16 mouse cellular contexts compared by ENCODE assay signal in genomic region chrX:162555729-162556458, GRCm38 (mm10).
A peak's percentile ranks its signal among the peaks of the same experiment; 100 is the strongest.
DNase-seq lines count a peak whose midpoint lies in the region; ATAC-seq lines count a peak whose summit lies in the region.
"Had no signal": no experiment of that assay in that cellular context is flagged by ENCODE, and none has a peak within 500 bp of the region (broad histone marks: within the 10 kb centered on the region; RNA-seq: fewer than 3 reads in every experiment).

No protein-coding gene starts in this region.

- H3K27me3 ChIP-seq in embryonic facial prominence, embryonic 14.5 days (replicated peaks; ENCODE audit: control insufficient read depth, insufficient read depth, low read length) = peaks cover 11% of the 10 kb centered on the region
- H3K27me3 ChIP-seq in embryonic facial prominence, embryonic 10.5 days (replicated peaks; ENCODE audit: low read depth, poor library complexity, severe bottlenecking) = peaks cover 82% of the 10 kb centered on the region
- H3K27me3 ChIP-seq in hindbrain, embryonic 13.5 days = peaks cover 31% of the 10 kb centered on the region; the same call in 1 of the 2 replicates
- peaks cover 74% of the 10 kb centered on the region for H3K27me3 ChIP-seq in hindbrain, embryonic 10.5 days (ENCODE audit: insufficient read depth, poor library complexity, severe bottlenecking)

- no peaks in the 10 kb centered on the region for H3K9me3 ChIP-seq in embryonic facial prominence, embryonic 14.5 days (ENCODE audit: control insufficient read depth, low read length)
- H3K9me3 ChIP-seq in embryonic facial prominence, embryonic 10.5 days = no peaks in the 10 kb centered on the region
- no peaks in the 10 kb centered on the region for H3K9me3 ChIP-seq in hindbrain, embryonic 13.5 days
- no peaks in the 10 kb centered on the region for H3K9me3 ChIP-seq in hindbrain, embryonic 10.5 days
- H3K9me3 ChIP-seq: embryonic facial prominence, embryonic 13.5 days; hindbrain, embryonic 15.5 days; liver, embryonic 15.5 days; midbrain, embryonic 13.5 days had no signal

- no peak overlapping the region for H3K4me2 ChIP-seq in embryonic facial prominence, embryonic 14.5 days (ENCODE audit: low read depth, low read length)
- H3K4me2 ChIP-seq in hindbrain, embryonic 13.5 days = no peak overlapping the region
- H3K4me2 ChIP-seq: embryonic facial prominence, embryonic 13.5 days; hindbrain, embryonic 15.5 days; liver, embryonic 15.5 days; midbrain, embryonic 13.5 days had no signal

- no peak overlapping the region for H3K9ac ChIP-seq in embryonic facial prominence, embryonic 14.5 days (ENCODE audit: low read depth, low read length)
- H3K9ac ChIP-seq in hindbrain, embryonic 13.5 days = no peak overlapping the region
- H3K9ac ChIP-seq: embryonic facial prominence, embryonic 13.5 days; hindbrain, embryonic 15.5 days; liver, embryonic 15.5 days; midbrain, embryonic 13.5 days had no signal

- ATAC-seq in embryonic facial prominence, embryonic 14.5 days (ENCODE audit: low read depth) = peak; percentile 41; the same call in 1 of the 2 replicates
- ATAC-seq in hindbrain, embryonic 13.5 days (ENCODE audit: low FRiP score) = no peak
- no peak for ATAC-seq in megakaryocyte, adult 5-6 weeks (ENCODE audit: poor library complexity, severe bottlenecking)
- ATAC-seq: midbrain, embryonic 13.5 days had no signal

- H3K36me3 ChIP-seq in embryonic facial prominence, embryonic 14.5 days (ENCODE audit: control insufficient read depth, insufficient read depth, low read length) = no peaks in the 10 kb centered on the region
- H3K36me3 ChIP-seq in embryonic facial prominence, embryonic 10.5 days (replicated peaks) = no peaks in the 10 kb centered on the region
- H3K36me3 ChIP-seq in hindbrain, embryonic 13.5 days = no peaks in the 10 kb centered on the region
- H3K36me3 ChIP-seq in hindbrain, embryonic 10.5 days = no peaks in the 10 kb centered on the region
- H3K36me3 ChIP-seq: embryonic facial prominence, embryonic 13.5 days; hindbrain, embryonic 15.5 days; liver, embryonic 15.5 days; midbrain, embryonic 13.5 days had no signal

- no peak overlapping the region for H3K4me3 ChIP-seq in embryonic facial prominence, embryonic 14.5 days (ENCODE audit: low read depth, low read length)
- H3K4me3 ChIP-seq in embryonic facial prominence, embryonic 10.5 days = no peak overlapping the region
- no peak overlapping the region for H3K4me3 ChIP-seq in hindbrain, embryonic 13.5 days
- H3K4me3 ChIP-seq in hindbrain, embryonic 10.5 days = no peak overlapping the region
- H3K4me3 ChIP-seq: embryonic facial prominence, embryonic 13.5 days; gastrocnemius, adult 2 months; hindbrain, embryonic 15.5 days; liver, embryonic 15.5 days; midbrain, embryonic 13.5 days had no signal

- H3K4me1 ChIP-seq in embryonic facial prominence, embryonic 14.5 days (ENCODE audit: control insufficient read depth, insufficient read depth, low read length) = peaks cover 3% of the 10 kb centered on the region; the same call in 1 of the 2 replicates
- no peaks in the 10 kb centered on the region for H3K4me1 ChIP-seq in embryonic facial prominence, embryonic 10.5 days
- peaks cover 7% of the 10 kb centered on the region for H3K4me1 ChIP-seq in hindbrain, embryonic 13.5 days (replicated peaks)
- H3K4me1 ChIP-seq in hindbrain, embryonic 10.5 days (replicated peaks) = no peaks in the 10 kb centered on the region
- H3K4me1 ChIP-seq: hindbrain, embryonic 15.5 days; liver, embryonic 15.5 days had no signal

- peak; percentile 58 for DNase-seq in embryonic facial prominence, embryonic 14.5 days (ENCODE audit: low spot score)
- DNase-seq in embryonic facial prominence, embryonic 10.5 days (ENCODE audit: low spot score) = no peak
- DNase-seq in hindbrain, embryonic 10.5 days (ENCODE audit: low spot score) = no peak
- DNase-seq in Muller cell, postnatal 12 days (ENCODE audit: inconsistent ontology term) = peak; percentile 47
- peak; percentile 40 for DNase-seq in fibroblast of lung, adult 2 months (ENCODE audit: low read depth)
- no peak for DNase-seq in cerebellum, adult 9-11 months
- DNase-seq: cerebellum, postnatal 14 days; gastrocnemius, adult 2 months; kidney, adult 8-10 months; thymus, adult 2 months had no signal

- H3K27ac ChIP-seq in embryonic facial prominence, embryonic 14.5 days (replicated peaks; ENCODE audit: low read depth, low read length) = no peak overlapping the region
- H3K27ac ChIP-seq in embryonic facial prominence, embryonic 10.5 days (replicated peaks) = no peak overlapping the region
- peak overlapping the region; percentile 23; the same call in 1 of the 2 replicates for H3K27ac ChIP-seq in hindbrain, embryonic 13.5 days
- H3K27ac ChIP-seq in hindbrain, embryonic 10.5 days = no peak overlapping the region
- H3K27ac ChIP-seq: embryonic facial prominence, embryonic 13.5 days; gastrocnemius, adult 2 months; liver, embryonic 15.5 days; midbrain, embryonic 13.5 days had no signal

- 67% methylated on average over 1 of the region's 1 CpGs for WGBS in embryonic facial prominence, embryonic 14.5 days
- 88% methylated on average over 1 of the region's 1 CpGs for WGBS in embryonic facial prominence, embryonic 10.5 days
- 63% methylated on average over 1 of the region's 1 CpGs for WGBS in hindbrain, embryonic 13.5 days
- 92% methylated on average over 1 of the region's 1 CpGs for WGBS in hindbrain, embryonic 10.5 days

Comparison
In these comparisons a context has a peak if more than half of its experiments do, and no peak if none do; other contexts are left out.
1. DNase-seq: peak in embryonic facial prominence, embryonic 14.5 days (single experiment), Muller cell, postnatal 12 days (single experiment) and fibroblast of lung, adult 2 months (single experiment); none in embryonic facial prominence, embryonic 10.5 days (single experiment), hindbrain, embryonic 10.5 days (single experiment) and cerebellum, adult 9-11 months (single experiment).